10 mouse cellular contexts compared by ENCODE assay signal in genomic region chr7:140858746-140859145, GRCm38 (mm10). TPM values are rescaled to one million over a fixed set of nuclear protein-coding genes. Genes with fewer than 3 reads are reported as not detected.
DNase-seq lines count a peak whose midpoint lies in the region; ATAC-seq and TF ChIP-seq lines count a peak whose summit lies in the region.
"Had no signal": no experiment of that assay in that cellular context is flagged by ENCODE, and none has a peak within 500 bp of the region (broad histone marks: within the 10 kb centered on the region; RNA-seq: fewer than 3 reads in every experiment).

No protein-coding gene starts in this region.

- no peaks in the 10 kb centered on the region for H3K27me3 ChIP-seq in liver, embryonic 11.5 days (replicated peaks; ENCODE audit: control insufficient read depth, insufficient read depth, low read length)
- H3K27me3 ChIP-seq in forebrain, embryonic 12.5 days = no peaks in the 10 kb centered on the region
- no peaks in the 10 kb centered on the region for H3K27me3 ChIP-seq in limb, embryonic 13.5 days
- no peaks in the 10 kb centered on the region for H3K27me3 ChIP-seq in neural tube, embryonic 15.5 days (replicated peaks)
- no peaks in the 10 kb centered on the region for H3K27me3 ChIP-seq in thymus, adult 2 months (ENCODE audit: control insufficient read depth, insufficient read depth, low read length)

- no peaks in the 10 kb centered on the region for H3K9me3 ChIP-seq in liver, embryonic 11.5 days (ENCODE audit: control insufficient read depth, low read length)
- no peaks in the 10 kb centered on the region for H3K9me3 ChIP-seq in forebrain, embryonic 12.5 days
- no peaks in the 10 kb centered on the region for H3K9me3 ChIP-seq in limb, embryonic 13.5 days
- no peaks in the 10 kb centered on the region for H3K9me3 ChIP-seq in neural tube, embryonic 15.5 days (replicated peaks)

- no peak for ATAC-seq in liver, embryonic 11.5 days (replicated peaks; ENCODE audit: low FRiP score)
- ATAC-seq in forebrain, embryonic 12.5 days (ENCODE audit: low FRiP score) = no peak
- ATAC-seq in limb, embryonic 13.5 days (ENCODE audit: low FRiP score, low read depth) = no peak
- ATAC-seq in neural tube, embryonic 15.5 days (ENCODE audit: low FRiP score) = no peak

- no peak for TF ChIP-seq CTCF in thymus, adult 2 months (IDR thresholded peaks at IDR 0.05; ENCODE audit: borderline replicate concordance, control insufficient read depth, extremely low read depth, insufficient read depth, low read length, poor library complexity)

- peaks cover 40% of the 10 kb centered on the region for H3K36me3 ChIP-seq in liver, embryonic 11.5 days (ENCODE audit: control insufficient read depth, insufficient read depth, low read length)
- H3K36me3 ChIP-seq in forebrain, embryonic 12.5 days (replicated peaks) = peaks cover 60% of the 10 kb centered on the region
- peaks cover 63% of the 10 kb centered on the region for H3K36me3 ChIP-seq in limb, embryonic 13.5 days
- peaks cover 57% of the 10 kb centered on the region for H3K36me3 ChIP-seq in neural tube, embryonic 15.5 days
- peaks cover 34% of the 10 kb centered on the region for H3K36me3 ChIP-seq in thymus, adult 2 months (ENCODE audit: control insufficient read depth, insufficient read depth, low read length)

- peak overlapping the region; percentile 99 for H3K4me2 ChIP-seq in liver, embryonic 11.5 days
- H3K4me2 ChIP-seq in forebrain, embryonic 12.5 days = peak overlapping the region; percentile 97
- peak overlapping the region; percentile 100 for H3K4me2 ChIP-seq in limb, embryonic 13.5 days (replicated peaks)
- H3K4me2 ChIP-seq in neural tube, embryonic 15.5 days = peak overlapping the region; percentile 95

- WGBS in liver, embryonic 11.5 days = 94% methylated on average over 8 of the region's 8 CpGs
- WGBS in forebrain, embryonic 12.5 days = 94% methylated on average over 8 of the region's 8 CpGs
- 93% methylated on average over 8 of the region's 8 CpGs for WGBS in limb, embryonic 13.5 days
- WGBS in neural tube, embryonic 15.5 days = 95% methylated on average over 8 of the region's 8 CpGs
- WGBS in thymus, adult 2 months = 89% methylated on average over 8 of the region's 8 CpGs

- no peak overlapping the region for H3K9ac ChIP-seq in liver, embryonic 11.5 days (ENCODE audit: low read depth, low read length)
- H3K9ac ChIP-seq in forebrain, embryonic 12.5 days = no peak overlapping the region
- H3K9ac ChIP-seq in limb, embryonic 13.5 days = peak overlapping the region; percentile 87
- H3K9ac ChIP-seq in neural tube, embryonic 15.5 days (replicated peaks) = no peak overlapping the region

- peaks cover 17% of the 10 kb centered on the region for H3K4me1 ChIP-seq in liver, embryonic 11.5 days (replicated peaks; ENCODE audit: control insufficient read depth, insufficient read depth, low read length)
- H3K4me1 ChIP-seq in forebrain, embryonic 12.5 days = peaks cover 32% of the 10 kb centered on the region
- H3K4me1 ChIP-seq in limb, embryonic 13.5 days = peaks cover 28% of the 10 kb centered on the region
- peaks cover 38% of the 10 kb centered on the region for H3K4me1 ChIP-seq in neural tube, embryonic 15.5 days
- H3K4me1 ChIP-seq in thymus, adult 2 months (replicated peaks; ENCODE audit: control insufficient read depth, insufficient read depth, low read length) = peaks cover 27% of the 10 kb centered on the region

- DNase-seq in liver, embryonic 11.5 days (ENCODE audit: low spot score) = no peak
- DNase-seq in liver = no peak
- DNase-seq in thymus, adult 2 months = no peak
- DNase-seq in urinary bladder, postnatal 36 days (ENCODE audit: low spot score in 2 of 2) = no peak
- no peak for DNase-seq in adrenal gland, adult 8-10 months
- DNase-seq: cerebellum, postnatal 36 days; kidney, adult 2 months had no signal

- peak overlapping the region; percentile 67; the same call in 1 of the 2 replicates for H3K4me3 ChIP-seq in liver, embryonic 11.5 days (ENCODE audit: low read depth, low read length)
- 0 out of 2 replicates have a peak overlapping the region, but pooled peaks have one; percentile 78 for H3K4me3 ChIP-seq in forebrain, embryonic 12.5 days (replicated peaks)
- H3K4me3 ChIP-seq in limb, embryonic 13.5 days = peak overlapping the region; percentile 88
- peak overlapping the region; percentile 95 for H3K4me3 ChIP-seq in neural tube, embryonic 15.5 days (replicated peaks)
- H3K4me3 ChIP-seq in thymus, adult 2 months (ENCODE audit: control insufficient read depth, insufficient read depth, low read length) = no peak overlapping the region

- no peak for TF ChIP-seq POLR2A in thymus, adult 2 months (IDR thresholded peaks at IDR 0.05; ENCODE audit: control insufficient read depth, extremely low read depth, insufficient read depth, low read length, poor library complexity)

- H3K27ac ChIP-seq in liver, embryonic 11.5 days (ENCODE audit: low read depth, low read length) = no peak overlapping the region
- no peak overlapping the region for H3K27ac ChIP-seq in forebrain, embryonic 12.5 days
- no peak overlapping the region for H3K27ac ChIP-seq in limb, embryonic 13.5 days
- H3K27ac ChIP-seq in neural tube, embryonic 15.5 days (replicated peaks) = no peak overlapping the region
- H3K27ac ChIP-seq in thymus, adult 2 months (ENCODE audit: control insufficient read depth, insufficient read depth, low read length) = no peak overlapping the region

RNA-seq across cellular contexts. Expression of gene Bet1l, which starts 1.4 kb away (rescaled TPM):
- 21.5 and 25.1 TPM in 2 replicates for polyA plus RNA-seq in liver, embryonic 11.5 days (2014; fragmentation: Nextera tagmentation; extraction: Ambion mirVana)
- polyA plus RNA-seq in forebrain, embryonic 12.5 days (2016; fragmentation: Nextera tagmentation; extraction: Ambion mirVana) = 27.6 and 27.8 TPM in 2 replicates
- 59.2 and 63.6 TPM in 2 replicates for polyA plus RNA-seq in limb, embryonic 13.5 days (2015; fragmentation: Nextera tagmentation; extraction: Ambion mirVana)
- polyA plus RNA-seq in neural tube, embryonic 15.5 days (2015; fragmentation: Nextera tagmentation; extraction: Ambion mirVana) = 45.8 and 49.1 TPM in 2 replicates
- polyA plus RNA-seq in thymus, adult 2 months (2012; rRNA removed) = 26.5 and 31.8 TPM in 2 replicates
- 10 to 100 TPM; 37.7 to 53.3 (median 46.1) TPM for total RNA-seq in adrenal gland, adult 8-10 months (2022)

RNA-seq across cellular contexts. Expression of gene Ric8a, which starts 2.0 kb away (rescaled TPM):
- 44.3 and 45.4 TPM in 2 replicates for polyA plus RNA-seq in liver, embryonic 11.5 days (2014; fragmentation: Nextera tagmentation; extraction: Ambion mirVana)
- polyA plus RNA-seq in forebrain, embryonic 12.5 days (2016; fragmentation: Nextera tagmentation; extraction: Ambion mirVana) = 60.3 and 65.6 TPM in 2 replicates
- 65.2 and 73.1 TPM in 2 replicates for polyA plus RNA-seq in limb, embryonic 13.5 days (2015; fragmentation: Nextera tagmentation; extraction: Ambion mirVana)
- 91.9 and 94.8 TPM in 2 replicates for polyA plus RNA-seq in neural tube, embryonic 15.5 days (2015; fragmentation: Nextera tagmentation; extraction: Ambion mirVana)
- polyA plus RNA-seq in thymus, adult 2 months (2012; rRNA removed) = 175 and 181 TPM in 2 replicates
- total RNA-seq in adrenal gland, adult 8-10 months (2022) = 10 to 100 TPM; 59.8 to 87.7 (median 75.9) TPM

RNA-seq across cellular contexts. Expression of gene Gm45785, which starts 2.6 kb away (rescaled TPM):
- polyA plus RNA-seq in liver, embryonic 11.5 days (2014; fragmentation: Nextera tagmentation; extraction: Ambion mirVana) = not detected in 2 replicates
- not detected in 2 replicates for polyA plus RNA-seq in forebrain, embryonic 12.5 days (2016; fragmentation: Nextera tagmentation; extraction: Ambion mirVana)
- polyA plus RNA-seq in limb, embryonic 13.5 days (2015; fragmentation: Nextera tagmentation; extraction: Ambion mirVana) = not detected in 2 replicates
- not detected in 2 replicates for polyA plus RNA-seq in neural tube, embryonic 15.5 days (2015; fragmentation: Nextera tagmentation; extraction: Ambion mirVana)
- polyA plus RNA-seq in thymus, adult 2 months (2012; rRNA removed) = not detected in 2 replicates
- 1 to 10 TPM in 2 of 4 experiments, not detected in 2; 1.0 to 1.2 TPM for total RNA-seq in adrenal gland, adult 8-10 months (2022)
- polyA plus RNA-seq: kidney, adult 2 months had no signal

RNA-seq across cellular contexts. Expression of gene Odf3, which starts 11.1 kb away (rescaled TPM):
- polyA plus RNA-seq in liver, embryonic 11.5 days (2014; fragmentation: Nextera tagmentation; extraction: Ambion mirVana) = not detected in 2 replicates
- polyA plus RNA-seq in forebrain, embryonic 12.5 days (2016; fragmentation: Nextera tagmentation; extraction: Ambion mirVana) = 0.13 TPM in 1 of 2 replicates, not detected in the other
- not detected in 2 replicates for polyA plus RNA-seq in limb, embryonic 13.5 days (2015; fragmentation: Nextera tagmentation; extraction: Ambion mirVana)
- polyA plus RNA-seq in neural tube, embryonic 15.5 days (2015; fragmentation: Nextera tagmentation; extraction: Ambion mirVana) = not detected in 2 replicates
- polyA plus RNA-seq in thymus, adult 2 months (2012; rRNA removed) = 0.20 TPM in 1 of 2 replicates, not detected in the other
- total RNA-seq in adrenal gland, adult 8-10 months (2022) = 1 to 10 TPM in 2 of 4 experiments, under 1 TPM in 1, not detected in 1; 0.23 to 1.3 (median 1.2) TPM

RNA-seq across cellular contexts. Expression of gene Scgb1c1, which starts 13.4 kb away (rescaled TPM):
- polyA plus RNA-seq in liver, embryonic 11.5 days (2014; fragmentation: Nextera tagmentation; extraction: Ambion mirVana) = not detected in 2 replicates
- not detected in 2 replicates for polyA plus RNA-seq in forebrain, embryonic 12.5 days (2016; fragmentation: Nextera tagmentation; extraction: Ambion mirVana)
- polyA plus RNA-seq in limb, embryonic 13.5 days (2015; fragmentation: Nextera tagmentation; extraction: Ambion mirVana) = not detected in 2 replicates
- polyA plus RNA-seq in neural tube, embryonic 15.5 days (2015; fragmentation: Nextera tagmentation; extraction: Ambion mirVana) = not detected in 2 replicates
- polyA plus RNA-seq in thymus, adult 2 months (2012; rRNA removed) = 2.0 and 3.2 TPM in 2 replicates
- not detected for total RNA-seq in adrenal gland, adult 8-10 months (2022)
